Mouse (Mus musculus) thymus, postnatal 0 days (tissue): ENCODE results near the gene Pcbd2. TPM values are rescaled to one million over a fixed set of nuclear protein-coding genes. Genes with fewer than 3 reads are reported as not detected.

Experiments used
- DNase-seq: peaks from one replicate; pipeline ENCODE4 v3.0.0-alpha.2; 2015; ENCODE audit warnings: low spot score
- polyA plus RNA-seq: library from polyadenylated mRNA; unstranded; fragments of >200 nt; fragmentation: Nextera tagmentation; extraction: Ambion mirVana; gene quantifications from 2 replicates; pipeline ENCODE4 v1.2.1, GENCODE M21; 2015

The Pcbd2 gene
- polyA plus RNA-seq, 1 experiment from 2014 or later: 56.1 TPM

GRCm38 (mm10) chr13:55826008-55826671, 99.0 kb downstream of the Pcbd2 start:
- no peak for DNase-seq

Other genes with a start within 250 kb of the Pcbd2 start
- 8.4 and 9.3 TPM in 2 replicates for gene Dbn1, start 239.3 kb upstream of the Pcbd2 start, polyA plus RNA-seq
- 37.5 and 39.4 TPM in 2 replicates for gene Pdlim7, start 213.7 kb upstream of the Pcbd2 start, polyA plus RNA-seq
- 2.6 and 2.7 TPM in 2 replicates for gene Dok3, start 198.1 kb upstream of the Pcbd2 start, polyA plus RNA-seq
- 51.6 and 54.2 TPM in 2 replicates for gene Ddx41, start 190.7 kb upstream of the Pcbd2 start, polyA plus RNA-seq
- 39.6 and 50.0 TPM in 2 replicates for gene Fam193b, start 156.2 kb upstream of the Pcbd2 start, polyA plus RNA-seq
- gene Tmed9, start 153.6 kb upstream of the Pcbd2 start, polyA plus RNA-seq: 117 and 129 TPM in 2 replicates
- gene B4galt7, start 127.5 kb upstream of the Pcbd2 start, polyA plus RNA-seq: 20.2 and 24.1 TPM in 2 replicates
- gene Caml, start 104.4 kb upstream of the Pcbd2 start, polyA plus RNA-seq: 35.9 and 38.3 TPM in 2 replicates
- 37.0 and 39.1 TPM in 2 replicates for gene Ddx46, start 92.3 kb upstream of the Pcbd2 start, polyA plus RNA-seq
- gene B230219D22Rik, start 34.2 kb upstream of the Pcbd2 start, polyA plus RNA-seq: 35.1 and 45.0 TPM in 2 replicates
- 96.5 and 98.7 TPM in 2 replicates for gene Txndc15, start 12.7 kb upstream of the Pcbd2 start, polyA plus RNA-seq
- 0.13 TPM in 2 replicates for gene Catsper3, start 57.2 kb downstream of the Pcbd2 start, polyA plus RNA-seq
- 0.70 TPM in 1 of 2 replicates, not detected in the other for gene Pitx1, start 108.8 kb downstream of the Pcbd2 start, polyA plus RNA-seq